In the genomic region with DNA sequence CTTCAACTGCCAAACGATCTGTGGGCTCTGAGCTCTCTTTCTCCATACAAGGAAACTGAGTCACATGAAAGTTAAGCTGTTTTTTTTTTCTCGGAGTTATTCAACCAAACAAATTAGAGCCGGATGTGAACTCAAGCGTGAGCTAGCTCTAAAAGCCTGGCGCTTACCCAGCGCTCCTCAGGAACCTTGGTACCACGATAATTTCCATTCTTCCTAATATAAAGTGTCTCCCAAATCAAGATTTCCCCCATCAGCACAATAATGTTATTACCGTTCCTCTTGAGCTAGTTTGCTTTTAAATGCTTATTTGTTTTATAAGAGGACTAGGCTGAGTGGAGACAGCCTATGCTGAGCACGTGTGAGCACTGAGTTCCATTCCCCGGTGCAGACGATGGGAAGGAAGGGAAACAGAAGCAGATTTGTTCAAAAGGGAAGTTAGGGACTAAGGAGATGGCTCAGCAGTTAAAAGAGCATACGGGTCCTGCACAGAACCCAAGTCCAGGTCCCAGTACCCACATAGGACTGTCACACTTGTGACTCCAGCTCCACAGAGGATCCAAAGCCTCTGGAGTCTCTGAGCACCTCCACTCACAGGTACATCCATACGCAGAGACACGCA, we compare ENCODE assay signal across 15 mouse cellular contexts. TPM values are rescaled to one million over a fixed set of nuclear protein-coding genes. Genes with fewer than 3 reads are reported as not detected.
DNase-seq lines count a peak whose midpoint lies in the region; ATAC-seq and TF ChIP-seq lines count a peak whose summit lies in the region.
"Had no signal": no experiment of that assay in that cellular context is flagged by ENCODE, and none has a peak within 500 bp of the region (broad histone marks: within the 10 kb centered on the region; RNA-seq: fewer than 3 reads in every experiment).

No protein-coding gene starts in this region.

- H3K4me2 ChIP-seq in kidney, embryonic 15.5 days, result no peak overlapping the region
- H3K4me2 ChIP-seq in hindbrain, postnatal 0 days (ENCODE audit: low read depth, low read length), result no peak overlapping the region
- H3K4me2 ChIP-seq: midbrain, embryonic 11.5 days had no signal

- H3K4me1 ChIP-seq in cerebellum, adult 2 months (ENCODE audit: control insufficient read depth, insufficient read depth, low read length), result no peaks in the 10 kb centered on the region
- H3K4me1 ChIP-seq in kidney, embryonic 15.5 days, result peaks cover 9% of the 10 kb centered on the region
- peaks cover 20% of the 10 kb centered on the region for H3K4me1 ChIP-seq in brown adipose tissue, adult 24 weeks (ENCODE audit: control insufficient read depth, insufficient read depth, insufficient read length, low read length)
- peaks cover 21% of the 10 kb centered on the region for H3K4me1 ChIP-seq in hindbrain, postnatal 0 days (ENCODE audit: insufficient read depth, low read length)

- no peak overlapping the region for H3K9ac ChIP-seq in kidney, embryonic 15.5 days
- no peak overlapping the region for H3K9ac ChIP-seq in hindbrain, postnatal 0 days (replicated peaks; ENCODE audit: low read length)

- H3K27me3 ChIP-seq in cerebellum, adult 2 months (ENCODE audit: control insufficient read depth, insufficient read depth, low read length), result no peaks in the 10 kb centered on the region
- no peaks in the 10 kb centered on the region for H3K27me3 ChIP-seq in kidney, embryonic 15.5 days
- H3K27me3 ChIP-seq in hindbrain, postnatal 0 days (ENCODE audit: insufficient read depth, low read length), result no peaks in the 10 kb centered on the region

- no peak overlapping the region for H3K4me3 ChIP-seq in cerebellum, adult 2 months (replicated peaks; ENCODE audit: insufficient read depth, low read depth, low read length)
- H3K4me3 ChIP-seq in kidney, embryonic 15.5 days (replicated peaks), result no peak overlapping the region
- H3K4me3 ChIP-seq in brown adipose tissue, adult 24 weeks (ENCODE audit: insufficient read depth, low read depth, low read length), result no peak overlapping the region
- no peak overlapping the region for H3K4me3 ChIP-seq in hindbrain, postnatal 0 days (ENCODE audit: low read length)

- no peak for DNase-seq in cerebellum, adult 2 months
- DNase-seq in kidney, postnatal 25 days, result peak; percentile 67 to 68
- DNase-seq in hindbrain, postnatal 0 days (ENCODE audit: low spot score), result no peak
- no peak for DNase-seq in layer of hippocampus, adult 18-20 months (ENCODE audit: low spot score in 2 of 2)
- DNase-seq in urinary bladder, postnatal 10 days (ENCODE audit: low spot score), result no peak
- DNase-seq: adrenal gland, postnatal 36 days; cerebellum, adult 8-10 months; lung, adult 2 months had no signal

- H3K9me3 ChIP-seq in kidney, embryonic 15.5 days (replicated peaks), result no peaks in the 10 kb centered on the region
- no peaks in the 10 kb centered on the region for H3K9me3 ChIP-seq in hindbrain, postnatal 0 days (ENCODE audit: low read length)

- TF ChIP-seq POLR2A in cerebellum, adult 2 months (IDR thresholded peaks at IDR 0.05; ENCODE audit: borderline replicate concordance, insufficient read depth, low read length), result no peak

- 23% methylated on average over 14 of the region's 14 CpGs for WGBS in cerebellum, adult 2 months
- WGBS in kidney, embryonic 15.5 days, result 74% methylated on average over 14 of the region's 14 CpGs
- WGBS in hindbrain, postnatal 0 days, result 49% methylated on average over 14 of the region's 14 CpGs

- no peaks in the 10 kb centered on the region for H3K36me3 ChIP-seq in kidney, embryonic 15.5 days
- H3K36me3 ChIP-seq in hindbrain, postnatal 0 days (ENCODE audit: insufficient read depth, low read length), result no peaks in the 10 kb centered on the region

- no peak for TF ChIP-seq CTCF in cerebellum, adult 2 months (IDR thresholded peaks at IDR 0.05; ENCODE audit: borderline replicate concordance, insufficient read depth, low read depth, low read length)
- TF ChIP-seq CTCF in hindbrain, postnatal 0 days (IDR thresholded peaks at IDR 0.05; ENCODE audit: low read depth), result no peak

- no peak for ATAC-seq in cerebellum, adult (ENCODE audit: insufficient number of reproducible peaks, low FRiP score, low TSS enrichment)
- no peak for ATAC-seq in kidney, embryonic 15.5 days (replicated peaks; ENCODE audit: low FRiP score)
- no peak for ATAC-seq in hindbrain, postnatal 0 days

- H3K27ac ChIP-seq in cerebellum, adult 2 months (ENCODE audit: insufficient read depth, low read length), result peak overlapping the region; percentile 17; the same call in 1 of the 2 replicates
- no peak overlapping the region for H3K27ac ChIP-seq in kidney, embryonic 15.5 days
- H3K27ac ChIP-seq in brown adipose tissue, adult 24 weeks (replicated peaks; ENCODE audit: low read depth, low read length), result peak overlapping the region; percentile 72
- H3K27ac ChIP-seq in hindbrain, postnatal 0 days, result peak overlapping the region; percentile 54; the same call in 1 of the 2 replicates

RNA-seq across cellular contexts. Expression of gene Acss1, which starts 20.5 kb away (rescaled TPM):
- 15.4 and 15.7 TPM in 2 replicates for polyA plus RNA-seq in cerebellum, adult 2 months (2012; rRNA removed)
- polyA plus RNA-seq in kidney, embryonic 15.5 days (2015; fragmentation: Nextera tagmentation; extraction: Ambion mirVana), result 9.5 and 9.9 TPM in 2 replicates
- polyA plus RNA-seq in brown adipose tissue, adult 24 weeks (2012; ENCODE audit: insufficient read depth, insufficient read length, missing spikeins), result 95.0 and 102 TPM in 2 replicates
- 33.0 and 43.5 TPM in 2 replicates for total RNA-seq in hindbrain, postnatal 0 days (2014; rRNA removed)
- polyA plus RNA-seq in hindbrain, postnatal 0 days (2015; fragmentation: Nextera tagmentation; extraction: Ambion mirVana), result 17.0 and 17.6 TPM in 2 replicates
- 10 to 100 TPM; 23.7 to 25.7 TPM for total RNA-seq in layer of hippocampus, adult 18-20 months (2021)

RNA-seq across cellular contexts. Expression of gene Apmap, which starts 39.4 kb away (rescaled TPM):
- polyA plus RNA-seq in cerebellum, adult 2 months (2012; rRNA removed), result 83.3 and 92.0 TPM in 2 replicates
- polyA plus RNA-seq in kidney, embryonic 15.5 days (2015; fragmentation: Nextera tagmentation; extraction: Ambion mirVana), result 46.0 and 47.6 TPM in 2 replicates
- polyA plus RNA-seq in brown adipose tissue, adult 24 weeks (2012; ENCODE audit: insufficient read depth, insufficient read length, missing spikeins), result 125 and 136 TPM in 2 replicates
- total RNA-seq in hindbrain, postnatal 0 days (2014; rRNA removed), result 31.1 and 32.6 TPM in 2 replicates
- polyA plus RNA-seq in hindbrain, postnatal 0 days (2015; fragmentation: Nextera tagmentation; extraction: Ambion mirVana), result 55.6 and 61.6 TPM in 2 replicates
- 10 to 100 TPM; 52.6 to 53.3 TPM for total RNA-seq in layer of hippocampus, adult 18-20 months (2021)

RNA-seq across cellular contexts. Expression of gene Vsx1, which starts 41.4 kb away (rescaled TPM):
- 0.06 TPM in 1 of 2 replicates, not detected in the other for polyA plus RNA-seq in cerebellum, adult 2 months (2012; rRNA removed)
- not detected in 2 replicates for polyA plus RNA-seq in kidney, embryonic 15.5 days (2015; fragmentation: Nextera tagmentation; extraction: Ambion mirVana)
- not detected in 2 replicates for polyA plus RNA-seq in brown adipose tissue, adult 24 weeks (2012; ENCODE audit: insufficient read depth, insufficient read length, missing spikeins)
- total RNA-seq in hindbrain, postnatal 0 days (2014; rRNA removed), result 0.26 TPM in 1 of 2 replicates, not detected in the other
- polyA plus RNA-seq in hindbrain, postnatal 0 days (2015; fragmentation: Nextera tagmentation; extraction: Ambion mirVana), result 0.10 and 0.13 TPM in 2 replicates
- not detected for total RNA-seq in layer of hippocampus, adult 18-20 months (2021)
- total RNA-seq: adrenal gland, postnatal 36 days; gastrocnemius, postnatal 4 days; heart, postnatal 10 days; neutrophil, adult 5-6 weeks had no signal
- polyA plus RNA-seq: lung, adult 2 months had no signal

Comparison
In these comparisons a context has a peak if more than half of its experiments do, and no peak if none do; other contexts are left out.
1. DNase-seq: peak in kidney, postnatal 25 days (2 of 2); none in cerebellum, adult 2 months (0 of 2), hindbrain, postnatal 0 days (single experiment), layer of hippocampus, adult 18-20 months (0 of 2) and urinary bladder, postnatal 10 days (single experiment).